Mouse (Mus musculus) adrenal gland, adult 18-20 months (tissue): ENCODE data around the gene Wbp2nl. TPM values are rescaled to one million over a fixed set of nuclear protein-coding genes. Genes with fewer than 3 reads are reported as not detected.
A peak's percentile ranks its signal among the peaks of the same experiment; 100 is the strongest.

Source experiments
- DNase-seq, 2 experiments: peaks; one replicate each; pipeline ENCODE4 v3.0.0; 2021 to 2022; ENCODE audit warnings: low spot score in 2 of 2
- total RNA-seq, 2 experiments: library from RNA; stranded (reverse); gene quantifications; 1 replicate in 1 of 2; 2 replicates in 1 of 2; pipeline ENCODE4 v1.2.3; 2021

Gene Wbp2nl
- total RNA-seq, 2 experiments from 2014 or later: not detected

- DNase-seq: no peak
Measured at GRCm38 (mm10) chr15:82317839-82318238, 19.1 kb downstream of the Wbp2nl start.

- no peak for DNase-seq
Measured at GRCm38 (mm10) chr15:82319613-82320012, 20.9 kb downstream of the Wbp2nl start.

- DNase-seq: no peak
Measured at GRCm38 (mm10) chr15:82322195-82322594, 23.4 kb downstream of the Wbp2nl start.

DNA sequence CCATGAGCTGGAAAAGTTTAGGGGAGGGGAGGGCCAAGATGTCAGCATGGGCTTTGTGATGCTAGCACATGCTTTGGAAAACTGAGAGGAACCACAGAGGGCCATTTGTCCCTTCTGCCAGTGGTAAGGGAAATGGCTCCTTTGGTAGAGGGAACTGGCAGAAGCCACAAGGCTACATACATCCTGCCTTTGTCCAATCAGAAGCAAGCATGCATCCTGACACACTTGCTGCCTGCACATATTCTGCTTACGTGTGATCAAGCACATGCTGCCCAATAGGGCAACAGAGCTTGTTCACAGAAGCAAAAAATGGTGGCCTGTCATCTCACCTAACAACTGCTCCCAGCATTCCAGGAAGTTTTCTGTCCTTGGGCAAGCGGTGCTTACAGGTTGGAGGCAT lies 26.6 kb downstream of the Wbp2nl start:
- no peak for DNase-seq

DNA sequence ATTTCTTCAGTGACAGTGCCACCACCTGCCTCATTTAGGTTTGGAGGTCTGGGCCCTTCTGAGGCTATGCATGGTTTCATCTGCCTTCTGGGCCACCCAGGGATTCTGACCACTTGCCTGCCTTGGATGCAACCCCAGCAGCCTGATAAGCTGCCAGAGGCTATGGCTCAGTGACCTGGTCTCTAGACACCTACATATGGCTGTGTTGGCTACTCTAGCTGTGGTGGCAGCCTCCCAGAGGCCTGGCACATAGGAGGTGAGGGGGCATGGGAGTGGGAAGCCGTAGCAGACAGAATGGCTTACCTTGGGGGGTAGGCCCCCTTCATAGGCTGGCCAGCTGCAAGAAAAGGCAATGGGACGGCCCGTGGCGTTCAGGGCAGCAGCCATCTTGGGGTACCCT lies 36.4 kb downstream of the Wbp2nl start:
- no peak for DNase-seq

DNA sequence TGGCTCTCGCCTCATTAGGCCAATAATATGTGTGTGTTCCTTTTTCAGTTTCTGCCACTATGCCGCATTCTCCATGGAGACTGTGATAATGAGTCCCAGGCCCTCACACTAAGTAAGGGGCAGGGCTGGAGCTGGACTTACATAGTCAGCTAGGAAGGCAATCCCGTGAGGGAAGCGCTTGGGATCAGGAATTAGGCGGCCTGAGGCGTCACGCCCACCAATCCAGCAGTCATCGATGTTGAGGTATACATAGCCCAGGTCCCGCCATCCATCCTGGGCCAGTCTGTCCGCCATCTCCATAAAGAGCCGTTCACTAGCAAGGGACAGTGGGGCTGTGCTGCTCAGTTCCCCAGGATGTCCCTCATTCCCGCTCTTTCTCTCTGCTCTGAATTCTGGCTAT lies 37.9 kb downstream of the Wbp2nl start:
- no peak for DNase-seq

DNA sequence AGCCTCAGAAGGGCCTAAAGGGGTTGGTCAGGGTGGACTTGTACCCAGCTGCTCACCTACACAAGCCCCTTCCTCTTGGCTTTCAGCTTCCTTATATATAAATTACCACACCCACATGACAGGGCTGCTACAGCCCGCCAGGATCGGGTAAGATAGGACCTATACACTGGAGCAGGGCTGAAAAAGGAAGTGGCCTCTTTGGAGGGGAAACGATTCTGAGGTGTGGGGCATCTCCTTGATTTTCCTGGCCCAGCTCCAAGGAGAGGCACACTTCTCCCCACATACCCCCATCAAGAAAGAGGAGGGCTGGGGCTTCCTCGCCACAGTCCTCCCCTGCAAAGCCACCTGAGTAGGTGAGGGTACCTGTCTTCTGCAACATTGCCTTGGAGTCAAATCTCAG lies 39.1 kb downstream of the Wbp2nl start:
- DNase-seq: no peak

- peak; percentile 96 to 97 for DNase-seq
Measured at GRCm38 (mm10) chr15:82338593-82339112, 39.9 kb downstream of the Wbp2nl start, which contains the start of the genes Naga, Pheta2 and Smdt1. Naga (minus strand) TSS chr15:82338925. Pheta2 (plus strand) TSS chr15:82338942. Smdt1 (plus strand) TSS chr15:82338959.

- no peak for DNase-seq
Measured at GRCm38 (mm10) chr15:82339150-82339549, 40.4 kb downstream of the Wbp2nl start.

DNA sequence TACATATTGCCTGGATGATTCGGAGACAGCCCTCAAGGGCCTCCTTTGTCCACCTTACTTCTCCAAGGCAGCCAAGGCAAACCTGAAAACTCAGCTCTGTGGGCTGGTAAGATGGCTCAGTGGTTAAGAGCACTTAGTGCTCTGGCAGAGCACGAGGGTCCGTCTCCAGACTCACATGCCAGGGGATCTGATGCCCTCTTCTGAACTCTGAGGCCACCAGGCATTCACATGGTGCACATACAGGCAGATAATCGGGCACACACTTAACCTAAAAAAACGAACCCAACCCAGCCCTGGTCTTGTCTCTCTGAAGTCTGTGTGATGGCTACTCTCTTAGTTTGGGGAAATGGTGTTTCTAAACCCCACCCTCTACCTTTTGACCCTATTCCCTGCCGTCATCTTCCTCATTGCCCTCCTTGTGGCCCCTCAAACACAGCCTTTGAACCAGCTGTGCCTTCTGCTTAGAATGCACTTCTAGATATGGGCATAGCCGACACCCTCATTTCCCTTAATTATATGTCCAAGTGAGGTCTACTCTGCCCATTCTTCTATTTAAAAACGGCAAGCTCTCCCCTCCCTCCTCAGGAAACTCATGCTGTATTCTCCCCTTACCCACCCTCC lies 41.0 kb downstream of the Wbp2nl start:
- no peak for DNase-seq

DNA sequence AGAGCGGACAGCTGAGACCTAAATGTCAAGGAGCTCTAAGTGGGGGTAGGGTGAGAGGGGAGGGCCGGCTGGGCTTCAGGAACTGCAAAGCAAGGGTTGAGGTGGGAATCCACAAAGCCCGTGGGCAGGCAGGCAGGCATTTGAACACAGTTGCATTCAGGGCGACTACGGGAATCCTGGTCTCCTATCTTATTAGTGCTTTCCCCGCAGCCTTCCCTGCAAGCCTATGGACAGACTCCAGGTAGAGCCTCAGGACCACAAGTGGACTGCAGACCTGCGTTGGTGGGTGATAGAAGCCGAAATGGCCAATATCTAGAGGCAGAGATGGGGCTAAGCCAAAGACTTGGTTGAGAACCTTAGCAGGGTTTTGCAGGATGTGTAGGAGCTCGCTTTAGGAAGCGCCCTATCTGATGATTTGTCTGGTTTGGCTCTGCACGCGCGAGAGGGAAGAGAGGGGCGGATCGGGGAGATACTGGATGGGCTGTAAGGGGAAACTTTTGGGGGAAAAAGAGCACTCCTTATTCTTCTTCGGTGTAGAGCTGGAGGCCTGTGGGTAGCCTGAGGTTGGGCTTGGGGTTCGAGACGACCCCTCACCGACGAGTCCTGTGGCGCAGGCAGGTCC lies 41.8 kb downstream of the Wbp2nl start:
- DNase-seq: no peak

GRCm38 (mm10) chr15:82341036-82341501 lies 42.3 kb downstream of the Wbp2nl start:
- DNase-seq: peak; percentile 45 to 59

- no peak for DNase-seq
Measured at GRCm38 (mm10) chr15:82341675-82342542, 43.2 kb downstream of the Wbp2nl start.

DNA sequence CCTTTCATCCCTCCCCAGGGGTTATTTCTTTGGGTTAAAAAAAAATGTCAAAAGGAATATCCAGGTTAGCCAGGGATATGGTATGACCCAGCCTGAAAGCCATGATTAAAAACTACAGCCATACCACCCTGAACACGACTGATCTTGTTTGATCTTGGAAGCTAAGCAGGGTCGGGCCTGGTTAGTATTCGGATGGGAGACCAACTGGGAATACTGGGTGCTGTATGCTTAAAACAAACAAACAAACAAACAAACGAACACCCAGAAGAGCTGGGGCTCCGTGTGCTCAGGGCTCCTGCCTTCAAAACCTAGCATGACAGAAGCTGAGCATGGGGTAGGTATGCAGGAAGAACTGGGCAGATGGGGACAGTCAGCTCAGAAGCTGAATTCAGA lies 43.8 kb downstream of the Wbp2nl start:
- no peak for DNase-seq

DNA sequence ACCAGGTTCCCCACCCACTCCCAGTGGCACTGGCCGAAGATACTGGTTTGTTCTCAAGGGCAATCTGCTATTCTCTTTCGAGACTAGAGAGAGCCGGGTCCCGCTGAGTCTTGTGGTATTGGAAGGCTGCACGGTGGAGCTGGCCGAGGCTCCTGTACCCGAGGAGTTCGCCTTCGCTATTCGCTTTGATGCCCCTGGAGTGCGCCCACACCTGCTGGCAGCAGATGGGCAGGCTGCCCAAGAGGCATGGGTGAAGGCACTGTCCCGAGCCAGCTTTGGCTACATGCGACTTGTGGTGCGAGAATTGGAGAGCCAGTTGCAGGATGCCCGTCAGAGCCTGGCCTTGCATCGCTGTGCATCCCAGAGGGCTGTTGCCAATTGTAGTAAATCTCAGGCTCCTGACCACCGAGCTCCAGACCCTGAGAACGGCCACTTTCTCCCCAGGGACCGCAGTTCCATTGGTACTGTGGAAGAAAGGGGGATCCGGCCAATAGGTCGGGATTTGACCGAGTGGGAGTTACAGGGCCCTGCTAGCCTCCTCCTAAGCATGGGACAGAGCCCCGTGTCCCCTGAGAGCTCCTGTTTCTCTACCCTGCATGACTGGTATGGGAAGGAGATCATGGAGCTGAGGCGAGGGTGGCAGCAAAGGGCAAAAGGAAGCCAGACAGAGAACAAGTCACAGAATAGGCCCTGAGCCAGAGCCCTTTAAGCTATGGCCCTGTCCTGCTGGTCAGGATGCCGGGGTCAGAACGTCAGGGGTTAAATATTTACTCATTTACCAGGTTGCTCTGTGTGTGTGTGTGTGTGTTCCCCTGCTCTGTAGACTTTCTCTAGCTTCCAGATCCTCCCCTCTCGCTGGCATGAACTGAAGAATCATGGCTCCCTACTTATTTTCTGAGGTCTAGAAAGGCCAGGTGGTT lies 44.9 kb downstream of the Wbp2nl start:
- DNase-seq: no peak

DNA sequence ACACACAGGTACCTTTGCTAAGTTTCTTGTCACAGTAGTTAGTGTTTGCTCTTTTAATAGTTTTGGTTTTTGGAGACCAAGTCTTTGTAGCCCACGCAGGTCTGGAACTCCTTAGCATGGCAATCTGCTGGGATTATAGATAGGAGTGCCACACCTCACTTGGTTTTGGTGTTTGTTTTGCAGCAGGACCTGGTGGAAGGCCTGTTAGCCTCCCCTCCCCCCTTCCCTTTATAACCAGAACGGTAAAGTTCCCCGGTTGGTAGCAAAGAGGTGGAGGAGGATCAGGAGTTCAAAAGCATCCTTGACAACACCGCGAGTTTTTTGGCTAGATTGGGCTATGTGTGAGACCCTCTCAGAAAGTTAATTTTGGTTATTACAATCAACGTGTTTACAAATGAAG lies 46.2 kb downstream of the Wbp2nl start:
- DNase-seq: no peak

- DNase-seq: peak; percentile 94
Measured at GRCm38 (mm10) chr15:82345820-82346470, 47.2 kb downstream of the Wbp2nl start.

DNA sequence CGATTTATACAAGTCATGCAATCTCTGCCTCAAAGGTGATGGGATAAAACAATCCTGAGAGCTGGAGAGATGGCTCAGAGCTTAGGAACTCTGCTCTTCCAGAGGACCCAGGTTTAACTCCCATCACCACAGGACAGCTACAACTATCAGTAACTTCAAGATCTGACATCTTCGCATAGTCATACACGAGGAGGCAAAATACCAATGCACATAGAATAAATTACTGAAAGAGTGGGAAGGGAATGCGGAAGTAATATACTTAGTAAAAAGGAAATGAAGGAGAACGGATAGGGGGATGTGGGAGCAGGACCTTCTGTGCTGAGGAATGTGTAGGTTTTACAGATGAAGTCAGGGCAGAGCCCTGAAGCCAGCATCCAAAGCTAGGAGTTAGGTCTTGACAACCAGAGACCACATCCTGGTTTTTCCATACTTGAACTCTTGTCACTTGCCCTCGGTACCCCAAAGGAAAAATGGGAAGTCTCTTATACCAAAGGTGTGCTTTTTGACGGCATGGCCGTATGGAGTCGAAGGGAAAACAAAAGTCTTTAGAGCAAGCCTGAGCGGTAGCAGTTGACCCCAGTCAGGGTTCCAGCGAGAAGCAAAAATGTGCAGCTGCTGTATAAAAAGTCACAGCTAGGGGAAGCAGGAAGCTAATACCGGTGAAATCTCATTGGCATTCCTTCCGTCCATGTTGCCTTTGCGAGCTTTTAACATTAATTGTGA lies 48.0 kb downstream of the Wbp2nl start:
- no peak for DNase-seq

DNA sequence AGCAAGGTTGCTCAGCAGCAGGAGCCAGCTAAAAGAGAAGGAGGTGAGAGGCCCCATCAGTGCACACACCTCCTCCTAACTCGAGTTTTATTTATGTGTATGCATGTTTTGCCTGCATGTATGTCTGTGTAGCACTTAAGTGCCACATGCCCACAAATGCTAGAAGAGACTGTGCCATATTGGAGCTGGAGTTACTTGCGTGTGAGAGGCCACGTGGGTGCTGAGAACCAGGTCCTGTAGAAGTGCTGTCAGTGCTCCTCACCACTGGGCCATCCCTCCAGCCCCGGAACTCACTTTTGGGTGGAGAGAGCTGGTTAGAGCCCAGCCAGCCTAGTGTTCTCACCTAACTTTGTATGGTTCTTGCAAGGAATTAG lies 48.5 kb downstream of the Wbp2nl start:
- no peak for DNase-seq
